ENCODE assay signal across 10 mouse cellular contexts in the genomic region with DNA sequence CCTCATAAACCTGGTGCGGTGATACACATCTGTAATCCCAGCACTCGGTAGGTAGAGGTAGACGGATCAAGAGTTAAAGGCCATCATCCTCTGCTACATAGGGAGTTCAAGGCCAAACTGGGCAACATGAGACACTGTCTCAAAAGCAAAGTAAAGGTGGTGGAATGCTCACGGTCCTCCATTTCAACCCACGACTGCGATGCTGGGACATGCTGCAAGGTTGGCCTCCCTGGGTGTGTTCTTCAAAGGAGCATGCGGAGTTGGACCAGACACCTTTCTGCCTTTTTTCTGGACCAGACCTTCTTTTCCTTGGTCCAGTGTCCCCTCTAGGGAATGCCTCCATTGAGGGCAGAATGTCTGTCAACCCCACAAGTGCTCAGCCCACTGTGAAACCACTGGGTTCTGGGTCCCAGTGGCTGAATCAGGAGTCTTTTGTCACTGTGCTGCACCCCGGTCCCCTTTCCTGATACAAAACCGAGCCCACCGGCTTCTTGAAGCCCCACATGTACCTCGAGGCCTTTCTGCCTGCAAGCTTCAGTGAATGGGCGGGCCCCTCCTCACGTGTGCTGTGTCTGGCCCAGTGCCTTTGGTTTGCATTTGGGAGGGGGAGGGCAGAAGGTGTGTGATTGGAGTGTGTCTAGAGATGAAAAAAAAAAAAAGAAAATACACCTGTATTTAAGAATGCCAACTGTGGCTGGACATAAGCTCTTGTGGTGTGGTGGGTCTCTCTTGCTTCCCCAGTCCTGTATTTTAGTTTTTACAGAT. TPM values are rescaled to one million over a fixed set of nuclear protein-coding genes. Genes with fewer than 3 reads are reported as not detected.
DNase-seq lines count a peak whose midpoint lies in the region; ATAC-seq and TF ChIP-seq lines count a peak whose summit lies in the region.
"Had no signal": no experiment of that assay in that cellular context is flagged by ENCODE, and none has a peak within 500 bp of the region (broad histone marks: within the 10 kb centered on the region; RNA-seq: fewer than 3 reads in every experiment).

No protein-coding gene starts in this region.

- H3K9ac ChIP-seq in hindbrain, embryonic 11.5 days (ENCODE audit: low read depth, low read length): no peak overlapping the region
- H3K9ac ChIP-seq in hindbrain, postnatal 0 days (replicated peaks; ENCODE audit: low read length): no peak overlapping the region

- whole genome bisulfite sequencing in hindbrain, embryonic 11.5 days: 81% methylated on average over 13 of the region's 13 CpGs
- 77% methylated on average over 13 of the region's 13 CpGs for WGBS in hindbrain, postnatal 0 days

- peaks cover 16% of the 10 kb centered on the region for H3K4me1 ChIP-seq in hindbrain, embryonic 11.5 days (replicated peaks; ENCODE audit: control insufficient read depth, insufficient read depth, low read length)
- peaks cover 18% of the 10 kb centered on the region for H3K4me1 ChIP-seq in hindbrain, postnatal 0 days (ENCODE audit: insufficient read depth, low read length)

- H3K4me2 ChIP-seq in hindbrain, embryonic 11.5 days (replicated peaks; ENCODE audit: low read depth, low read length): no peak overlapping the region
- H3K4me2 ChIP-seq in hindbrain, postnatal 0 days (ENCODE audit: low read depth, low read length): no peak overlapping the region

- H3K36me3 ChIP-seq in hindbrain, embryonic 11.5 days (ENCODE audit: control insufficient read depth, insufficient read depth, low read length): peaks cover 5% of the 10 kb centered on the region
- peaks cover 24% of the 10 kb centered on the region for H3K36me3 ChIP-seq in hindbrain, postnatal 0 days (ENCODE audit: insufficient read depth, low read length)

- TF ChIP-seq CTCF in hindbrain, postnatal 0 days (IDR thresholded peaks at IDR 0.05; ENCODE audit: low read depth): no peak

- DNase-seq in hindbrain, embryonic 11.5 days (ENCODE audit: low spot score): no peak
- DNase-seq in hindbrain, postnatal 0 days (ENCODE audit: low spot score): no peak
- DNase-seq in A20 (ENCODE audit: low read depth, low spot score) (peak; percentile 52), ES-CJ7 (ENCODE audit: low read depth, low spot score) (peak; percentile 67), liver (peak; percentile 5)
- no peak for DNase-seq in frontal cortex, postnatal 10 days (ENCODE audit: low spot score in 2 of 2)
- DNase-seq: thymus, postnatal 25 days had no signal

- H3K27me3 ChIP-seq in hindbrain, embryonic 11.5 days (ENCODE audit: control insufficient read depth, insufficient read depth, low read length): no peaks in the 10 kb centered on the region
- H3K27me3 ChIP-seq in hindbrain, postnatal 0 days (ENCODE audit: insufficient read depth, low read length): no peaks in the 10 kb centered on the region

- H3K9me3 ChIP-seq in hindbrain, embryonic 11.5 days (ENCODE audit: control insufficient read depth, low read length): no peaks in the 10 kb centered on the region
- no peaks in the 10 kb centered on the region for H3K9me3 ChIP-seq in hindbrain, postnatal 0 days (ENCODE audit: low read length)

- no peak overlapping the region for H3K27ac ChIP-seq in hindbrain, embryonic 11.5 days (ENCODE audit: low read depth, low read length)
- no peak overlapping the region for H3K27ac ChIP-seq in hindbrain, postnatal 0 days

- no peak for ATAC-seq in hindbrain, embryonic 11.5 days (ENCODE audit: low FRiP score)
- no peak for ATAC-seq in hindbrain, postnatal 0 days
- no peak for ATAC-seq in erythroid progenitor cell, adult 5-6 weeks (replicated peaks; ENCODE audit: low FRiP score, poor library complexity, severe bottlenecking)

- H3K4me3 ChIP-seq in hindbrain, embryonic 11.5 days (ENCODE audit: low read depth, low read length): 0 out of 2 replicates have a peak overlapping the region, but pooled peaks have one; percentile 84
- H3K4me3 ChIP-seq in hindbrain, postnatal 0 days (ENCODE audit: low read length): no peak overlapping the region

RNA-seq across cellular contexts. Expression of gene Ftl1, which starts 3.6 kb away (rescaled TPM):
- polyA plus RNA-seq in hindbrain, embryonic 11.5 days (2014; fragmentation: Nextera tagmentation; extraction: Ambion mirVana): 5,748 and 5,943 TPM in 2 replicates
- 2,068 and 2,255 TPM in 2 replicates for total RNA-seq in hindbrain, postnatal 0 days (2014; rRNA removed)
- 4,654 and 4,668 TPM in 2 replicates for polyA plus RNA-seq in hindbrain, postnatal 0 days (2015; fragmentation: Nextera tagmentation; extraction: Ambion mirVana)
- 2,156 and 2,353 TPM in 2 replicates for total RNA-seq in erythroid progenitor cell, adult 5-6 weeks (2015; ENCODE audit: low replicate concordance)
- total RNA-seq in erythroid progenitor cell, adult 5-6 weeks (2017; ENCODE audit: low replicate concordance): 950 and 960 TPM in 2 replicates

RNA-seq across cellular contexts. Expression of gene Bax, which starts 10.6 kb away (rescaled TPM):
- 128 and 196 TPM in 2 replicates for polyA plus RNA-seq in hindbrain, embryonic 11.5 days (2014; fragmentation: Nextera tagmentation; extraction: Ambion mirVana)
- total RNA-seq in hindbrain, postnatal 0 days (2014; rRNA removed): 117 and 131 TPM in 2 replicates
- polyA plus RNA-seq in hindbrain, postnatal 0 days (2015; fragmentation: Nextera tagmentation; extraction: Ambion mirVana): 253 and 264 TPM in 2 replicates
- total RNA-seq in erythroid progenitor cell, adult 5-6 weeks (2015; ENCODE audit: low replicate concordance): 10.1 and 43.6 TPM in 2 replicates
- 10.3 and 15.9 TPM in 2 replicates for total RNA-seq in erythroid progenitor cell, adult 5-6 weeks (2017; ENCODE audit: low replicate concordance)

RNA-seq across cellular contexts. Expression of gene Ruvbl2, which starts 18.2 kb away (rescaled TPM):
- polyA plus RNA-seq in hindbrain, embryonic 11.5 days (2014; fragmentation: Nextera tagmentation; extraction: Ambion mirVana): 168 and 178 TPM in 2 replicates
- total RNA-seq in hindbrain, postnatal 0 days (2014; rRNA removed): 147 and 161 TPM in 2 replicates
- 82.9 and 88.9 TPM in 2 replicates for polyA plus RNA-seq in hindbrain, postnatal 0 days (2015; fragmentation: Nextera tagmentation; extraction: Ambion mirVana)
- total RNA-seq in erythroid progenitor cell, adult 5-6 weeks (2015; ENCODE audit: low replicate concordance): 39.0 and 53.3 TPM in 2 replicates
- 22.6 and 28.8 TPM in 2 replicates for total RNA-seq in erythroid progenitor cell, adult 5-6 weeks (2017; ENCODE audit: low replicate concordance)

RNA-seq across cellular contexts. Expression of gene Gys1, which starts 21.5 kb away (rescaled TPM):
- 29.2 and 30.6 TPM in 2 replicates for polyA plus RNA-seq in hindbrain, embryonic 11.5 days (2014; fragmentation: Nextera tagmentation; extraction: Ambion mirVana)
- 21.1 and 22.4 TPM in 2 replicates for total RNA-seq in hindbrain, postnatal 0 days (2014; rRNA removed)
- polyA plus RNA-seq in hindbrain, postnatal 0 days (2015; fragmentation: Nextera tagmentation; extraction: Ambion mirVana): 16.1 and 16.4 TPM in 2 replicates
- 0.84 and 5.8 TPM in 2 replicates for total RNA-seq in erythroid progenitor cell, adult 5-6 weeks (2015; ENCODE audit: low replicate concordance)
- 2.1 and 6.2 TPM in 2 replicates for total RNA-seq in erythroid progenitor cell, adult 5-6 weeks (2017; ENCODE audit: low replicate concordance)

RNA-seq across cellular contexts. Expression of gene Tulp2, which starts 25.6 kb away (rescaled TPM):
- 0.40 and 0.54 TPM in 2 replicates for polyA plus RNA-seq in hindbrain, embryonic 11.5 days (2014; fragmentation: Nextera tagmentation; extraction: Ambion mirVana)
- 0.21 TPM in 1 of 2 replicates, not detected in the other for total RNA-seq in hindbrain, postnatal 0 days (2014; rRNA removed)
- 0.21 and 0.57 TPM in 2 replicates for polyA plus RNA-seq in hindbrain, postnatal 0 days (2015; fragmentation: Nextera tagmentation; extraction: Ambion mirVana)
- total RNA-seq in erythroid progenitor cell, adult 5-6 weeks (2015; ENCODE audit: low replicate concordance): 0.84 TPM in 1 of 2 replicates, not detected in the other
- total RNA-seq in erythroid progenitor cell, adult 5-6 weeks (2017; ENCODE audit: low replicate concordance): not detected in 2 replicates
- total RNA-seq: left cerebral cortex, postnatal 25 days had no signal
- polyA plus RNA-seq: small intestine, adult 2 months had no signal

Comparison
In these comparisons a context has a peak if more than half of its experiments do, and no peak if none do; other contexts are left out.
1. DNase-seq: peak in A20 (single experiment), ES-CJ7 (single experiment) and liver (single experiment); none in hindbrain, embryonic 11.5 days (single experiment), hindbrain, postnatal 0 days (single experiment) and frontal cortex, postnatal 10 days (0 of 2).